Mouse (Mus musculus) adrenal gland, postnatal 4 days (tissue): ENCODE measurements around the gene Tef. TPM values are rescaled to one million over a fixed set of nuclear protein-coding genes. Genes with fewer than 3 reads are reported as not detected.

Experiments used
- DNase-seq, 2 experiments: peaks; one replicate each; pipeline ENCODE4 v3.0.0; 2021 to 2022; ENCODE audit warnings: low spot score in 2 of 2, mixed read lengths in 2 of 2
- total RNA-seq, 2 experiments: library from RNA; stranded (reverse); gene quantifications; 2 replicates each; pipeline ENCODE4 v1.2.3; 2021

Gene Tef
- total RNA-seq, 2 experiments from 2014 or later = 84.6 to 86.1 TPM

DNA sequence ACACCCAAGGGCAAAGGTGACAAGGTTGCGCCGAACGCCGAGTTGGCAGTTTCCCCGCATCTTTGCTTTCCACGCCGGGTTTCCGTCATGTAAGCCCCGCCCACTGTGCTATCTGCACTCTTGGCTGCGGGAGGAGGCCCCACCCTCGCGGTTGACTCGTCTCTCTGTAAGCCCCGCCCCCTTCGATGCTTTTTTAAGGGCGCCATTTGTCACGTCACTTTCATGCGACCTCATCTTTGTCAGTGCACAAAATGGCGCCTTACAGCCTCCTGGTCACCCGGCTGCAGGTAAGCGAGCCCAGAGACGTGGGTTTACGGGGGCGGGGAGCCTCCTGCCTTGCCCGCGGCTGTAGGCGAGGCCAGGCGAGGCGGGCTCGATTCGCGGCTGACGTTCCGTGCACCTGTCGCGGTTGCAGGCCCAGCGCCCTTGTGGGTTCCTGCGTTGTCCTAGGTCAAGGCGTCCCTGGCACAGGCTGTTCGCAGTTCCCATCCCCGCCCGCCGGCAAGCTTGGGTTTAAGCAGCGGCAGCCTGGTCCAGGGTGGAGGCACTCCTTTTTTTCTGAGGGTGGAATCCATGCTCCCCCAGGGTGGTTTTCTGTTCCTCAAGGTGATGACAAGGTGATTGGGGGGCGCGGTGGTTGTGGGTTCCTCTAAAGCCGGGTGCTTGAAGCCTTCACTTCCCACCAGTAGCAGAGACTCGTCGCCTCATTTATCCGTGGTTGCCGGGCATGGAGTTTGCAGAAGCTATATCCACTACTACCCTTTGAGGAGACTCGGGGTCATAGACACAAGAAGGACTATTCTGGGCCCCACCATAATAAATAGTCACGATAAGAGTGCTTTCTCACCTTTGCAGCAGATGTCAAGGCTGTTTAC lies 70.3 kb downstream of the Tef start, which contains the start of gene Aco2:
Gene Aco2 (plus strand): TSS at position 48 of the 875 bp plus-strand sequence.
- DNase-seq = peak; percentile 96 to 99

Other genes with a start within 250 kb of the Tef start
- 10 to 100 TPM; 78.9 to 84.0 TPM for gene Ep300, start 217.1 kb upstream of the Tef start, total RNA-seq
- 10 to 100 TPM; 22.7 to 23.6 TPM for gene L3mbtl2, start 138.5 kb upstream of the Tef start, total RNA-seq
- gene Chadl, start 105.1 kb upstream of the Tef start, total RNA-seq = 1 to 10 TPM; 3.9 to 4.3 TPM
- gene Zc3h7b, start 57.4 kb upstream of the Tef start, total RNA-seq = 10 to 100 TPM; 94.6 to 98.5 TPM
- 10 to 100 TPM; 53.6 to 62.6 TPM for gene Rangap1, start 56.9 kb upstream of the Tef start, total RNA-seq
- gene Tob2, start 56.4 kb downstream of the Tef start, total RNA-seq = 10 to 100 TPM; 66.2 to 67.2 TPM
- gene Phf5a, start 69.5 kb downstream of the Tef start, total RNA-seq = 10 to 100 TPM; 62.7 to 71.2 TPM
- 100 to 1,000 TPM; 498 to 540 TPM for gene Aco2, start 69.9 kb downstream of the Tef start, total RNA-seq
- gene Polr3h, start 123.8 kb downstream of the Tef start, total RNA-seq = 10 to 100 TPM; 25.3 to 27.9 TPM
- gene Csdc2, start 134.3 kb downstream of the Tef start, total RNA-seq = 10 to 100 TPM; 52.8 to 55.7 TPM
- 100 to 1,000 TPM in 1 of 2 experiments, 10 to 100 TPM in 1; 94.6 to 101 TPM for gene Pmm1, start 158.5 kb downstream of the Tef start, total RNA-seq
- gene 1700029P11Rik, start 178.1 kb downstream of the Tef start, total RNA-seq = not detected
- 10 to 100 TPM; 89.4 to 92.6 TPM for gene Xrcc6, start 185.4 kb downstream of the Tef start, total RNA-seq
- gene Desi1, start 231.4 kb downstream of the Tef start, total RNA-seq = 10 to 100 TPM; 83.6 to 95.1 TPM
- 100 to 1,000 TPM in 1 of 2 experiments, 10 to 100 TPM in 1; 92.5 to 102 TPM for gene Snu13, start 245.2 kb downstream of the Tef start, total RNA-seq